Mouse (Mus musculus) hematopoietic stem cell, adult 5-6 weeks (primary cell): Measurements from ENCODE around the gene Cdkal1. TPM values are rescaled to one million over a fixed set of nuclear protein-coding genes. Genes with fewer than 3 reads are reported as not detected.

ENCODE experiments used
- ATAC-seq, 2 experiments: fragments of 125-278 bp in 1 of 2; replicated peaks in 1 of 2; 2 replicates each; pipeline ENCODE4 v1.8.0; 2016 to 2017; ENCODE audit warnings: inconsistent platforms in 2 of 2, mild to moderate bottlenecking in 2 of 2, moderate number of reproducible peaks in 2 of 2, low read depth in 1 of 2, moderate TSS enrichment in 1 of 2; ENCODE audit not compliant: low FRiP score in 2 of 2, poor library complexity in 2 of 2, severe bottlenecking in 2 of 2, insufficient read depth in 1 of 2, low TSS enrichment in 1 of 2
- total RNA-seq: library from RNA; stranded (forward); fragments of 172-1452, 232-1000 nt; gene quantifications from 2 replicates; pipeline ENCODE4 v1.2.3, GENCODE M21; 2017

Gene Cdkal1
- total RNA-seq, 1 experiment from 2014 or later: 57.8 TPM

DNA sequence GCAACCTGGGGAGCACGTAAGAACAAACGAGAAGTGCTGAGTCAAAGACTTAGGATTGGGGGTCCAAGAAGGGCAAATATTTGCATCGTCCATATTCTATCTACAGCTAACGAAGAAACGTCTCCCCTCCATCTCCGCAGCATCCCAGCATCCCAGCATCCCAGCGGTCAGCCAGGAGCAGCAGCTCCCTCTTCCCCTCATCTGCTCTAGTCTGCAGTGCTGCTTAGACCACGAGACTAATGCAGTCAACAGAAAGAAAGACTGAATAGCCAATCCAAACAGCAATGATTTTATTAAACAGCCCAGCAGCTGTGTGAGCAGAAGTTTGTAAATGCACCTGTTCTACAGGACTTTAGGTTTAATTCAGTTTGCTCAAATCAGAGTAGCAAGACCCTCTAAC lies 32.0 kb downstream of the Cdkal1 start:
- no peak for ATAC-seq

DNA sequence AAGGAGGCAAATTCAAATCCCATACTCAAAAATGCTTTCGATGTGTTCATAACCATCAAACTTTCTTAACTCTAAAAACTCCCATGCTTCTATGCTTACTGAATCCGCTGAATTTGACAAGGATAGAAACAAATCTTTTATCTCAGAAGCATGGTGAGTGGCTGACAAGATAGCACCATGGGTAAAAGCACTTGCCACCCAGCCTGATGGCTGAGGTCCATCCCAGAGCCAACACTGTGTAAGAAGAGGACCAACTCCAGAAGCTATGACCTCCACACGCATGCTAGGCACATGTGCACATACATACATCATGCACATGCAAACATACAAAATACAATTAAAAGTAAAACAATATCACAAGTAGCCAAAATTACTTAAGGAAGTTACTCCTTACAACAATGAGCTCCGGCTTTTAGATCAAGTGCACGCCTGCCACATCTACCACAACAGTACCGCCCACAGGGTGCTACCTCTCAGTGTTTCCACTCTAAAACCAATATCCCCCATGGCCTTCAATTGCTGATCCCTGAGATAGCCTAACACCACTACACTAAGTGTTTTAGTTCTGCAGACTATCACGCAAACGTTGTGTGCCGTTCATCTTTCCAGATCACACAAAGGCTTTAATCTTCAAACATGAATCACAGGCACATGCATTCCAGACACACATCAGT lies 35.4 kb downstream of the Cdkal1 start:
- ATAC-seq: no peak

DNA sequence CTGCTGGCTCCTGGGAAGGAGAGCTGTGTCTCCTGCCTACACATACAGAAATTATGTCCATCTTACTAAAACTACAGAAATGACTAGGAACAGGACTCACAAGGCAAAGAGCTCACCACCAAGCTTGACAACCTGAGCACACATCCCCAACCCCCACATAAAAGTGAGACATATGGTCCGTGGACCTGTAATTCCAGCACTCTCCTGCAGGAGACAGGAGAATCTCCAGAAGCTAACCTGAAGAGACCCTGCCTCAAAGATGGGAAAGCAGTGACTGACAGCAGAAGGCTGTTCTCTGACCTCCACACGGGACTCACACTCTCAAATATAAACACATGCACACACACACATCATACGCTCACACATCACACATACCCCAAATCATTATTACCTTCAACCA lies 36.3 kb downstream of the Cdkal1 start:
- ATAC-seq: no peak

DNA sequence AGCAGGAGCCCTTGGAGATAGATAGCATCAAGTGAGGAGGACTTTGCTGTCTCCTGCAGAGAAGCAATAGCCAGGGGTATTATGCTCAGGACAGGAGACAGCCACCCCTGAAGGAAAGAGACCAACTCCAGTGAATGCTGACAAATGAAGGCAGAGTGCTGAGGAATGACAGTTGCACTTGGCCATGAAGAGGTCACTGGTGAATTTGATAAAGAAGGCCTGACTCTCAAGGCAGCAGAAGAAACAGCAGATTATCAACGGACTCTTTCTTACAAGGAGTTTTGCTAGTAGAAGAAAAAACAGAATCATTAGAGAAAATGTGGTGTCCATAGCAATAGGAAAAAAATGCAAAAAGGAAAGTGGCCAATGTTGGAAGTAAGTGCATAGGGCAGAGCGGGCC lies 37.2 kb downstream of the Cdkal1 start:
- ATAC-seq: no peak

DNA sequence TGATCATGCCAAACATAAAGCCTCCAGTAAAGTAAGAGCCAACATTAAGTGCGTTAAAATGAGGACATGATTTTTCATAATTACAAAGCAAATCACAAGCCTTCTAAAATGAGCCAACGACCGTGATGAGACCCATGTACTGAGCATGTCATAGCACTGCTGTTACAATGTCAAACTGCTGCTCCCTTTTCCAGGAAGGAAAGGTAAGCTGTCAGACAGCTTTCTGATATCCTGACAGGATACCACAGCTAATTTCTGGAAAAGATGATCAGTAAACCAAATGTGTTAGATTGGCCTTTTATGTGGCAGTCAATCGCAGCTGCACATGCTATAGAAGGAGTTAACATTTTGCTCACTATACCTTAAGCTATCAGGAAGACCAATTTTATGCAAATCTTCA lies 44.7 kb downstream of the Cdkal1 start:
- ATAC-seq: no peak

DNA sequence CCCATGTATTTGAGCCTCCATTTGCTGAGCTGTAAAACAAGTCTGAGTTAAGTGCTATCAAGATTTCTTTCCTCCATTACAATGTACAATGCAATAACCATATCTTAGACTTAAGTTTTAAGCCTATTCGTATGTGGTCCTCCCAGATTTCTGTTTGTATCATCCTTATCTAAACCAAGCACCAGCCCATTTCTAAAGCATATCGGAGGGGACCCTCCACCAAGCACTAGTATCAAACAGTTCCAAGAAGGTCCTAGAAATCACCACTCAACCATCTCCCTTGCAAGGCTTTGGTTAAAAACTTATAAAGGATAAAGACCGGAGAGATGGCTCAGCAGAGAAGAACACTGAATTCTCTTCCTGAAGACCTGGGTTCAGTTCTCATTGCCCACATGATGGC lies 47.1 kb downstream of the Cdkal1 start:
- no peak for ATAC-seq

DNA sequence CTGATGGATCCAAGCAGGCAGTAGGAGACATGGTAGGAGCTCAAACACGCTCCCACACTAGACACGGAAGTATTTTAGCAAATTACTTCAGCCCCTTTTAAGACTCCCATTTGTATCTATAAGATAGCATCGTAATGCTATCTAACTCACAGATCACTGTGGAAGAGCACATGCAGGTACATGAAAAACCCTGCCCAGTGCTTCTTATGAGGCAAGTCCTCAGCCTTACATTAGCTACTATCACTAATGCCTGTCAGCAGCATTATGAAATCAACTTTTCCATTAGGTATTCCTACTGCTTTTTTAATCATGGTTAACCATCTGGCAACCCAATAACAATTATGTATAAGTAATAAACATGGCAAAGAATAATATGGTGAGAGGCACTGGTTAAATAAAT lies 47.5 kb downstream of the Cdkal1 start:
- no peak for ATAC-seq

DNA sequence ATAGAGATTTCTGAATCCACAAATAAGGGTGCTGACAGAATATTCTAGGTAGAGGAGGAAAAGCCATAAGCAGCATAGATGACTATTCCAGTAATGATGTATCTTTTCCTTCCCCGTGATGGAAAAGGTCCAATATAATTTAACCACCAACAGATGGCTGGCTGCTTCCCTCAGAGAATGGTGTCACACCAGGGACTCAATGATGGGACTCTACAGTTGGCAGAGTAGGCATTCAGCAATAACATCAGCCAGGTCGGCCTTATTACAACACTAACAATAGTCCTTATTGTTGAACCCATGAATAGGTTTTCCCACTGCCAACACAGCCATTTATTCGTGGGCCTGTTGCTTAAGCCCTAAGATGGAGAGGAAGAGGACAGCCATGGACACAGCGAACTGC lies 48.6 kb downstream of the Cdkal1 start:
- no peak for ATAC-seq

DNA sequence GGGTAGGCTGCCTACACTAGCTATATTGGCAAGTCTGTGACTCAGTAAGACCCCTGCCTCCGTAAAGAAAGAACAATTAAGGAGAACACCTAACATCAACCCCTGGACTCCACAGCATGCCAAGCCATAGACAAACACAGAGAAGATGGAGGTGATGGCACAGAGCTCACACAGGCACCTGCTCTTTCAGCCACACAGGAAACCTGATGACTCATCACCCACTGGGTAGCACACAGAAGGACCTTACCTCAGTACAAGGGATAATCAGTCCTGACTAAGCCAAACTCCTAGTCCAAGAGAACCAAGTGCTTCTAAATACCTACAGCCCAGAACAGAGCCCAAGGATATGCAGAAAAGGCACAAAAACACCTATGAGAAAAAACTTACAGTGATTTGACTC lies 50.2 kb downstream of the Cdkal1 start:
- ATAC-seq: no peak

DNA sequence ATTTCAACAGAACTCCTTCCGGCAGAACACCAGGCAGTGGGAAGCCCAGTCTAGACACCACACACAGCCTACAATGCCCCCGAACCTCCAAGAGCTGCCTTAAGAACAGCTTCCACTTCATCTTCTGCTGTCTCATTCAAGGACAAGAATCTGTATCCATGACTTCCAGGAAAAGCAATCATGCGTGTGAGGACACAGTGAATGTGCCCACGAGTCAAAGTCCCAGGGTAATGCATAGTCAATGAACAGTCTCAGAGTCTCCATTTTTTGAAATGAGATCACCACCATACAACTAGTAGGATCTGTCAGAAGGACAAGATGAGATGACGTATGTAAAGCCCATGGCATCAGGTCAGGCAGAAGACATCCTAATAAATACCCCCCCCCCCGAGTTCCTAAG lies 51.4 kb downstream of the Cdkal1 start:
- no peak for ATAC-seq

DNA sequence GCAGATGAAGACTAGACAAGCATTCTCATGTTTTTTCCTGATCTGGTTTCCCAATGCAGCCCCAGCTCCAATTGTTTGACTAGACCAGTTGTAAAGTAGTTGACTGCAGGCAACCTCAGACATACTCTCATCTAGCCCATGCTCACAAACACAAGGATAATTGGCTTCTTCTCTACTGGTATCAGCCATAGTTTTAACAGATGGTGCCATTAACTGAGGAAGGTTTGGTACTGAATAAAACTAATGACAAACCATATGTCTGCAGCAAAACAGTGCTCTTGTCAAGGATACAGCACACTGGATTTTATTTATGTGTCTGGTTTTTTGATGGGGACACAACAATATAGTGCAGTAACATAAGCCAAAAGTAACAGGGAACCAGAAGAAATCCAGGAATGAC lies 52.8 kb downstream of the Cdkal1 start:
- ATAC-seq: no peak

DNA sequence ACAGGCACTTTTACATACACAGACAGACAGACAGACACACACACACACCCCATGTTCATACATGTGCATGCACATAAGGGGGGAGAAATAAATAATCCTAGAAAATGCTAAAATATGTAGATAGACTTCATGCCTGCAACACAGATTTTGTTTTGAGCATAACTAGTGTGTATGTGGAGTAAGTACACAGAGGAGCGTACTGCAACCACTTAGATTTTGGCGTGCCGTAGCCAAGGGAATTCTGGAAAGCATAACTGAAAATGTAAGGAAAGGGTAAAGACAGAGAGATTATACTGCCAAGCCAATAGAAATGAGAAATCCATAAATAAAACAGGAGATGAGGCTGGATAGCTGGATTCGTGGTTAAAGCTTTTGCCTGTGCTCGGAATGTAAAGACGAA lies 55.4 kb downstream of the Cdkal1 start:
- no peak for ATAC-seq

DNA sequence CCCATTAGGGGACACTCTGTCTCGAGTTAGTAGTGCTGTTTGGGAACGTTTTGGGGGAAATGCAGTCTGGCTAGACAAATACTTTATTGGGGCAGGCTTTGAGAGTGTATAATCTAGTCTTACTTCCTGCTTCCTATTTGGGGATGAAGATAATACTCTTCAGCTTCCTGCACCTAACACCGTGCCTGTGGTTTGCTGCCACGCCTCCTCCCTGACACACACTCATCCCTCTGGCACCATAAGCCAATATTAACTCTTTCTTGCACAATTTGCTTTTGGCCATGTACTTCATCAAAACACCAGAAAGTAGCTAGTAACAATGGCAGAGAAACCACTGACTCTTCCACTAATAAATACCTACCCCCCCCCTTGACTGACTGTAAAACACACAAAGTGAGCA lies 63.4 kb downstream of the Cdkal1 start:
- no peak; a peak in 1 of 4 replicates for ATAC-seq

DNA sequence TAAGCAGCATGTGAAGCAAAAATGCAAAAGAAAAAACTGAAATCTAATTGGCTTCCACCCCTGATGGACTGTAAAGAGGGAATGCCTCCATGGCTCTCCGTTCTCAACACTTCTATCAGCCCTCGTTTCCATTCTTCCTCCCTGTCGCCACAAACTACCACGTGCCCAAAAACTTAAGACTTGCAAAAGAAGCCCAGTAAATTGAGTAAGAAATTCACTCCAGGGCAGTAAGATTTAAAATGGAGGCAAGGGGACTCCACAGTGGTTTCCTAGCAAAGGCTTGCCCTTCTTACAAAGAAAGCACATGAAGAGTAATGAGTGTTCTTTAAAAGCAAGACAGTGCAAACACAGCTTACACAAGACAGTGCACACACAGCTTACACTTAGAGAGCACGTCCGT lies 64.0 kb downstream of the Cdkal1 start:
- ATAC-seq: no peak

DNA sequence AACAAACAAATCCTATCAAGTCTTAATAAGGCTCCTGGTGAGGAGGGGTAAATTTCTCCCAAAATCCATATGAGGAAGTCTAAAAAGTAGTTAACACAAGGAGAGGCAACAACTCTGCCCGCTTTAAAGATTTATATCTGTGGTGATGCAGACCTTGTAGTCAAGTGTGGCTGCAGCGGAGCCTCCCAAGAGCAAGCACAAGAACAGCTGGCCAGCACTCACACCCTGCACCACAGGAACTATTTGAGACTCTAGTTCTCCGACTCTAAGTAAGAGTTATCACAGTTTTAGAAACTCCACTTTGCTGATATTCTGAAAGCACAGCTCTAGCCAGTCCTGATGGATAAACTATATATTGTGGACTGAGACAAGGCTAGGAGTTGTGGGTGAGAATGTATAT lies 68.5 kb downstream of the Cdkal1 start:
- no peak for ATAC-seq

DNA sequence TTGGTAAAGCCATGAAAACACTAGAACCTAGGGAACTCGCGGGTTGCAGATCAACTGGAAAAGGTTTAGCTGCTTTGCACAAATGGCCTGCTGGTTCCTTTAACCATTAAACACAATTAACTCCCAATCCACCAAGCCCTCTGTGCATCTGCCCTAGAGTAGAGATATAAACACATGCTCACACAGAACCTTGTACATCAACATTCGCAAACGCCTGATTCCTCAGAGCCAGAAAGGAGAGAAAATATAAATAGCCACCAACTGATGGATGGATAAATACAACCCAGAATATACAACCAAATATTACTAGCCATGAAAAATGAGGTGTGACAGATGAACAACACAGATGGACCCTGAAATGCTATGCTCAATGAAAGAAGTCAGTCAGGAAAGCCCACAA lies 70.6 kb downstream of the Cdkal1 start:
- no peak for ATAC-seq

DNA sequence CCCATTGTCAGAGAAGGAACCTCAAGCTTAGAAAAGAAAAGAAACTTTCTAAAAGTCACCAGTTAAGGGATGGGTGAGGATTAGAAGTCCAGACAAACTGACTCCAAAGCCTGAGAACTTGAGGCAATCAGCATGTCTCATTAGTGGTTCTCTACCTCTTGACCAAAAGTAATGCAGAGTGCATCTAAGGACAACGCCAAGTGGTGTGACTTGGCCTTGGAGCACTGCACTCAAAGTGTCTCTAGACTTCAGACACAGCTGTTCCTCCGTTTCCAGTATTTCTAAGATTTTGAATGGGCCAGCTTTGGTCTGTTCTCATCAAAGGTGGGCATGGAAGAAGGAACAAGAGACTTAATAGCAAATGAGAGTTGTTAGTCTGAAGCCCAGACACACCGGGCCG lies 74.1 kb downstream of the Cdkal1 start:
- no peak for ATAC-seq

DNA sequence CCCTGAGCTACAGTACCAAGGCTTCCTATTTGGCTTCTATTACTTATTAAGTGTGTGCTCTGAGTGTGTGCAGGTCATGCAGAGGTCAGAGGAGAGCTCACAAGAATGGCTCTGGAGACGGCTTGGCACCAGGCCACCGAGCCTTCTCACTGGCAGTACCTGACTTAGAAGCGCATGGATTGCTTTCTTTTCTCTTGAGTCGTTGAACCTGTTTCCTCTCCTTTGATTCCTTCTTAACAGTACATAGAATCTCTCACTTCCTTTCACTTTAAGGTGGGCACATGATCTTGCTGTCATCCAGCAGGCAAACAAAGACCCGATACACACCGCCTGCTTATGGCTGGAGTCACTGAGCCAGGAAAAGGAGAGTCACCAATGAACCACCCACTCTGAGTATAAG lies 74.8 kb downstream of the Cdkal1 start:
- peak; percentile 25 to 47; a peak in 1 of 4 replicates for ATAC-seq

DNA sequence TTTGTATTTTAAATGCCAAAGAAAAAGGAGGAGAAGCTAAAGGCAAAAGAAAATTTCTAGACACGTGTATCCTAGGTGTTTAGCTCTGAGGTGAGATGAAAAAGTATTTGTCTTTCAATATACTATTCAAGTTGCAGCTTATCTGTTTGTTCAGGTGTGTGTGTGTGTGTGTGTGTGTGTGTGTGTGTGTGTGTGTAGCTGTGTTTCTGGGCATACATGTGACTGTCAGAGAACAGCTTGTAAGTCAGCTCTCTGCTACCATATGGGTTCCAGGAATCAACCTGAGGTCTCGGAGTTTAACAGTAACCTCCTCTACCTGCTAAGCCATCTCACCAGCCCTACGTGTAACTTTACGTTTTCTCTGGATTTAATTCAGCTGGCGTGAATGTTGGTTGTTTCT lies 76.0 kb downstream of the Cdkal1 start:
- no peak for ATAC-seq

DNA sequence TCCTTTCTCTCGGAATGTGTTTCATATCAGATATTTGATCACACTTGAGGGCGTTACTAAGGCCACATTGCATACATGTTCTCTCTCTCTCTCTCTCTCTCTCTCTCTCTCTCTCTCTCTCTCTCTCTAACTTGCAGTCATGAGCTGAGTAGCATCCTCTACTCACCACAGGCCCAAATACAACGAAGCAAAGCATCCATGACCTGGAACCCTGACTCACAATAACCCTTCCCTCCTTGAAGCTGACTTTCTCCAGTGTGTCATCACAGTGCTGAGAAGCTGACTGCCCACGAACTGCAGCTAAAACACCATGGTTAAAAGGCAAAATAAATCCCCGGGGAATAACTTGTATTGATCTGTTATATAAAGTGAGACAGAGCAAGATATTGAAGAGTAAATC lies 76.4 kb downstream of the Cdkal1 start:
- ATAC-seq: no peak
